In the genomic region with DNA sequence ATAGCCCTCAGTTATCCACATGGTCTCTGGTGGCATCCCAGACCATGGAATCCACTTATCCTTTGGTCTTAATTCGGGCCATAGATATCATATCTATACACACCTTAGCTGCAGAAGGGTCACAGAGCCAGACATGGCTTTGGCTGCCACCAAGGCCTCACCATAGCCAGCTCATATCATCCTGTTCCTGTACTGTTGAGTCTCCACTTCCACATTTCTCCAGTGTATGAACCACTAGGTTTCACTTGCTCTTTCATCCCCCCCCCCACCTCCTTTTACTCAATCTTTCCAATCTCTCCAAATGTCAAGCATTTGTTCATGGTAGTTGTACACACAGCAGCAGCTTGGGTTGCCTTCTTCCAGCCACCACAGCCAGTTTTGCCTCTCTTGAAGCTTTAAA, we compare ENCODE assay signal across 35 mouse cellular contexts.
"Had no signal": no experiment of that assay in that cellular context is flagged by ENCODE, and none has a peak within 500 bp of the region (broad histone marks: within the 10 kb centered on the region; RNA-seq: fewer than 3 reads in every experiment).

No protein-coding gene starts in this region.

- H3K36me3 ChIP-seq: heart, embryonic 10.5 days; heart, embryonic 12.5 days; heart, embryonic 13.5 days; heart, embryonic 15.5 days; hindbrain, embryonic 10.5 days; hindbrain, embryonic 12.5 days; hindbrain, embryonic 13.5 days; hindbrain, embryonic 15.5 days; intestine, embryonic 15.5 days; kidney, embryonic 15.5 days had no signal

- H3K4me3 ChIP-seq: heart, embryonic 10.5 days; heart, embryonic 12.5 days; heart, embryonic 13.5 days; heart, embryonic 15.5 days; hindbrain, embryonic 10.5 days; hindbrain, embryonic 12.5 days; hindbrain, embryonic 13.5 days; hindbrain, embryonic 15.5 days; intestine, embryonic 15.5 days; kidney, embryonic 15.5 days; layer of hippocampus, adult 2 months; left cerebral cortex, adult 2 months had no signal

- H3K27me3 ChIP-seq: heart, embryonic 12.5 days; heart, embryonic 13.5 days; heart, embryonic 15.5 days; hindbrain, embryonic 12.5 days; hindbrain, embryonic 13.5 days; hindbrain, embryonic 15.5 days; intestine, embryonic 15.5 days; kidney, embryonic 15.5 days had no signal

- H3K4me1 ChIP-seq: heart, embryonic 10.5 days; heart, embryonic 12.5 days; heart, embryonic 13.5 days; heart, embryonic 15.5 days; hindbrain, embryonic 10.5 days; hindbrain, embryonic 12.5 days; hindbrain, embryonic 13.5 days; hindbrain, embryonic 15.5 days; intestine, embryonic 15.5 days; kidney, embryonic 15.5 days had no signal

- H3K27ac ChIP-seq: heart, embryonic 10.5 days; heart, embryonic 13.5 days; heart, embryonic 15.5 days; hindbrain, embryonic 10.5 days; hindbrain, embryonic 12.5 days; hindbrain, embryonic 13.5 days; hindbrain, embryonic 14.5 days; hindbrain, embryonic 15.5 days; hindbrain, postnatal 0 days; intestine, embryonic 15.5 days; kidney, embryonic 15.5 days; kidney, postnatal 0 days; layer of hippocampus, adult 2 months; left cerebral cortex, adult 2 months had no signal

- H3K4me2 ChIP-seq: heart, embryonic 11.5 days; heart, embryonic 12.5 days; heart, embryonic 13.5 days; heart, embryonic 15.5 days; hindbrain, embryonic 12.5 days; hindbrain, embryonic 13.5 days; hindbrain, embryonic 14.5 days; hindbrain, embryonic 15.5 days; intestine, embryonic 15.5 days; kidney, embryonic 15.5 days had no signal

- H3K9me3 ChIP-seq: heart, embryonic 10.5 days; heart, embryonic 13.5 days; heart, embryonic 15.5 days; hindbrain, embryonic 10.5 days; hindbrain, embryonic 12.5 days; hindbrain, embryonic 13.5 days; hindbrain, embryonic 15.5 days; intestine, embryonic 15.5 days; kidney, embryonic 15.5 days had no signal

- ATAC-seq: hindbrain, embryonic 16.5 days; hindbrain, postnatal 0 days; inflammation-experienced regulatory T-cells, adult 6 months; intestine, embryonic 15.5 days; intestine, embryonic 16.5 days; intestine, postnatal 0 days had no signal

- DNase-seq: heart, postnatal 10 days; heart, postnatal 14 days; heart, postnatal 36 days; heart, postnatal 4 days; kidney, adult 11 months; kidney, adult 18-20 months; kidney, adult 2 months; kidney, adult 9 months; kidney, postnatal 10 days; kidney, postnatal 14 days; kidney, postnatal 25 days; kidney, postnatal 36 days; kidney, postnatal 4 days; layer of hippocampus, adult 9-11 months; layer of hippocampus, postnatal 36 days had no signal

- H3K9ac ChIP-seq: heart, embryonic 12.5 days; heart, embryonic 13.5 days; heart, embryonic 15.5 days; hindbrain, embryonic 12.5 days; hindbrain, embryonic 13.5 days; hindbrain, embryonic 14.5 days; hindbrain, embryonic 15.5 days; intestine, embryonic 15.5 days; kidney, embryonic 15.5 days had no signal
